Mouse (Mus musculus): ENCODE measurements at regions not wholly inside any gene's neighbourhood (a gene's known extent, or its start where the extent isn't known, plus 50 kb on each side); places are given as distances from the start of the nearest gene placed in this dataset.

- Histone ChIP-seq H3K4me1 (ENCODE audit: control insufficient read depth, insufficient read depth, low read length) (no peaks in the 10 kb centered on the region), H3K27ac (ENCODE audit: insufficient read depth, low read length) (no peak overlapping the region), H3K4me3 (ENCODE audit: insufficient read depth, low read length) (no peak overlapping the region)
- TF ChIP-seq CTCF (IDR thresholded peaks at IDR 0.05; ENCODE audit: extremely low read depth, insufficient read depth, low read length) (no peak), POLR2A (IDR thresholded peaks at IDR 0.05; ENCODE audit: extremely low read depth, insufficient read depth, low read length) (no peak)
These were observed 632.4 kb downstream of the Tmem114 start for GRCm38 (mm10) chr16:7792521-7792920.

GRCm38 (mm10) chr16:7790260-7790659, 634.7 kb downstream of the Tmem114 start:
- Histone ChIP-seq H3K27ac (ENCODE audit: insufficient read depth, low read length) (no peak overlapping the region), H3K4me3 (ENCODE audit: insufficient read depth, low read length) (no peak overlapping the region), H3K4me1 (ENCODE audit: control insufficient read depth, insufficient read depth, low read length) (no peaks in the 10 kb centered on the region)
- TF ChIP-seq CTCF (IDR thresholded peaks at IDR 0.05; ENCODE audit: extremely low read depth, insufficient read depth, low read length) = no peak
- TF ChIP-seq POLR2A (IDR thresholded peaks at IDR 0.05; ENCODE audit: extremely low read depth, insufficient read depth, low read length) = no peak

DNA sequence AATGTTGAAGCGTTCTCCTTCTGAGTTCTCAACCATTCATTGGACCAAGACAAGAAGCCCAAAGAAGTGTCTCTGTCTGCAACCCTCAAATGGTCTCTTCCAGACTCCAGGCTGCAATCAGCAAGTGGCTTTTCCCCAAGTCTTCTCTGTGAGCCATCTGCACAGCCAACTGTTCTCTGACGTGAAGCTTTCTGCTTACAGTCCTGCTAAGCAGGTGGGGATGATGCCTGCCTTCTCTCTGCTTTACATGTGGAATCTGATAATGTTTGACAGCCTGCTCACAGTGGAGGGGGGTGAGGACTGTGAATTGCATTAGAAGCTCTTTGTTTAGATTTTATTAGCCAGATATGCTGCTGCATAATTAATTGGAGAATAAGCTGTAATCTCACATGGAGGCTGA, 636.7 kb downstream of the Tmem114 start:
- H3K4me3 ChIP-seq (ENCODE audit: insufficient read depth, low read length) = no peak overlapping the region
- no peaks in the 10 kb centered on the region for H3K4me1 ChIP-seq (ENCODE audit: control insufficient read depth, insufficient read depth, low read length)
- no peak for TF ChIP-seq POLR2A (IDR thresholded peaks at IDR 0.05; ENCODE audit: extremely low read depth, insufficient read depth, low read length)
- no peak overlapping the region for H3K27ac ChIP-seq (ENCODE audit: insufficient read depth, low read length)

GRCm38 (mm10) chr16:7781506-7781905, 643.4 kb downstream of the Tmem114 start:
- TF ChIP-seq POLR2A (IDR thresholded peaks at IDR 0.05; ENCODE audit: extremely low read depth, insufficient read depth, low read length) = no peak
- TF ChIP-seq CTCF (IDR thresholded peaks at IDR 0.05; ENCODE audit: extremely low read depth, insufficient read depth, low read length) = no peak
- no peak overlapping the region for H3K27ac ChIP-seq (ENCODE audit: insufficient read depth, low read length)
- no peaks in the 10 kb centered on the region for H3K4me1 ChIP-seq (ENCODE audit: control insufficient read depth, insufficient read depth, low read length)
- no peak overlapping the region for H3K4me3 ChIP-seq (ENCODE audit: insufficient read depth, low read length)

DNA sequence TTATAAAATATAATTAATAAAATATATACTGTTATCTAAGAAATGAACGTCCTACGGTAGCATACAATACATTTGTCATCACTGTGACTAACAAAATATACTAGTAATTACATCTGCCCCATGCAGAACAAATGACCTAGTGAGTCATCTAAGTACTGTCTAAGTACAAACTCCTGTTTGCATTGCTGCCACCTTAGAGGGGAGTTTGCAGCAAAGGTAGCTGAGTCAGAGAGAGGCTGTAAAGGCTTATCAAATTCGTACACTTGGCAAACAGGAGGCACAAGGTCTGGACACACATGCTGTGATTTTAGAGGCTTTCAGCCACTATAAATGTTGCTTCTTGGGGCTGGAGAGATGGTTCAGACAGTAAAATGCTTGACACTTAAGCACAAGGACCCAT, 649.3 kb downstream of the Tmem114 start:
- Histone ChIP-seq H3K4me3 (ENCODE audit: insufficient read depth, low read length) (no peak overlapping the region), H3K4me1 (ENCODE audit: control insufficient read depth, insufficient read depth, low read length) (no peaks in the 10 kb centered on the region), H3K27ac (ENCODE audit: insufficient read depth, low read length) (no peak overlapping the region)
- no peak for TF ChIP-seq POLR2A (IDR thresholded peaks at IDR 0.05; ENCODE audit: extremely low read depth, insufficient read depth, low read length)
- no peak for TF ChIP-seq CTCF (IDR thresholded peaks at IDR 0.05; ENCODE audit: extremely low read depth, insufficient read depth, low read length)

DNA sequence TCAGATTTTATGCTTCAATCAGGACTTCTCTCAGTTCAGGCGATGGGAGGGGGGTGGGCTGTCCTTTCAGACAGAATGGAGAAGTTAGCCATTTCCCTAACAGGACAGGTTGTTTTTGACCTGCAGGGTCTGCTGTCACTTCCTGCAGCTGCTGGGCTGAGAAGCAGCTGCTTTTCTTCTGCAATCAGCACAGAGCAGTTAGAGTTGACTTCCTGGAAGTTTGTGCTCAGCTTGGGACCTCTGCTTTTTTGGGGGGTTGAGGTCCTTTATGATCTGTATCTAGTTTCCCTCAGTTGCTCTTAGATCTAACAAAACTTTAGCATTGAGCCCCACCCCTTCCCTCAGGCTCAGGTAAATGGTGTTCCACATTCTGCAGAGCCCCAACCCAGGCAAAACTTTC, 656.5 kb downstream of the Tmem114 start:
- Histone ChIP-seq H3K4me3 (ENCODE audit: insufficient read depth, low read length) (no peak overlapping the region), H3K27ac (ENCODE audit: insufficient read depth, low read length) (no peak overlapping the region), H3K4me1 (ENCODE audit: control insufficient read depth, insufficient read depth, low read length) (no peaks in the 10 kb centered on the region)
- no peak for TF ChIP-seq POLR2A (IDR thresholded peaks at IDR 0.05; ENCODE audit: extremely low read depth, insufficient read depth, low read length)
- TF ChIP-seq CTCF (IDR thresholded peaks at IDR 0.05; ENCODE audit: extremely low read depth, insufficient read depth, low read length) = no peak

DNA sequence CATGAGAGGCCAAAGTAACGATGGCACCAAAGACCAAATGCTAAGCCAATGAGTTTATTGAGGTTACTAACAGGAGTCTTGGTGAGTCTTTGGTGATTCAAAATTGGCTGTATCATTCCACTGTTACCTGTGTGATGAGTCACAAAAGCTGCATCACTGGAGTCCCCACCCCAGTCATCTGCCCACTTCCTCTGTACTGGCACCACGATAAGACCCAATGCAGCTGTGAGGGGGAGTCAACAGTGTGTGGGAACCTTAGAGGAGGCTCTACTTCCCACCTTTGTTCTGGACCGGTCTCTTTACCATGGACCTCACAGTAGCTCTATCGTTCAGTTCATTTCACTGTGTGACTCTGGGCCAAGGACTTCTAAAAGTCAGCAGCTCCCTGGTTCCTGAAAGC, 657.2 kb downstream of the Tmem114 start:
- Histone ChIP-seq H3K4me3 (ENCODE audit: insufficient read depth, low read length) (no peak overlapping the region), H3K4me1 (ENCODE audit: control insufficient read depth, insufficient read depth, low read length) (no peaks in the 10 kb centered on the region), H3K27ac (ENCODE audit: insufficient read depth, low read length) (no peak overlapping the region)
- TF ChIP-seq CTCF (IDR thresholded peaks at IDR 0.05; ENCODE audit: extremely low read depth, insufficient read depth, low read length) (no peak), POLR2A (IDR thresholded peaks at IDR 0.05; ENCODE audit: extremely low read depth, insufficient read depth, low read length) (no peak)

- Histone ChIP-seq H3K27ac (ENCODE audit: insufficient read depth, low read length) (no peak overlapping the region), H3K4me3 (ENCODE audit: insufficient read depth, low read length) (no peak overlapping the region), H3K4me1 (ENCODE audit: control insufficient read depth, insufficient read depth, low read length) (no peaks in the 10 kb centered on the region)
- TF ChIP-seq CTCF (IDR thresholded peaks at IDR 0.05; ENCODE audit: extremely low read depth, insufficient read depth, low read length) (no peak), POLR2A (IDR thresholded peaks at IDR 0.05; ENCODE audit: extremely low read depth, insufficient read depth, low read length) (no peak)
These were observed 660.6 kb downstream of the Tmem114 start for GRCm38 (mm10) chr16:7764383-7764782.

- H3K4me1 ChIP-seq (ENCODE audit: control insufficient read depth, insufficient read depth, low read length) = no peaks in the 10 kb centered on the region
- no peak overlapping the region for H3K27ac ChIP-seq (ENCODE audit: insufficient read depth, low read length)
- TF ChIP-seq CTCF (IDR thresholded peaks at IDR 0.05; ENCODE audit: extremely low read depth, insufficient read depth, low read length) (no peak), POLR2A (IDR thresholded peaks at IDR 0.05; ENCODE audit: extremely low read depth, insufficient read depth, low read length) (no peak)
These were observed 696.8 kb downstream of the Tmem114 start for GRCm38 (mm10) chr16:7728186-7728585.

GRCm38 (mm10) chr16:7725225-7725624, 699.7 kb downstream of the Tmem114 start:
- H3K27ac ChIP-seq (ENCODE audit: insufficient read depth, low read length) = no peak overlapping the region
- TF ChIP-seq POLR2A (IDR thresholded peaks at IDR 0.05; ENCODE audit: extremely low read depth, insufficient read depth, low read length) = no peak
- no peak for TF ChIP-seq CTCF (IDR thresholded peaks at IDR 0.05; ENCODE audit: extremely low read depth, insufficient read depth, low read length)
- H3K4me1 ChIP-seq (ENCODE audit: control insufficient read depth, insufficient read depth, low read length) = no peaks in the 10 kb centered on the region
- H3K4me3 ChIP-seq (ENCODE audit: insufficient read depth, low read length) = no peak overlapping the region

More at GRCm38 (mm10) chr16:7728186-7728585, 696.8 kb downstream of the Tmem114 start:
- no peak overlapping the region for H3K4me3 ChIP-seq (ENCODE audit: insufficient read depth, low read length)

DNA sequence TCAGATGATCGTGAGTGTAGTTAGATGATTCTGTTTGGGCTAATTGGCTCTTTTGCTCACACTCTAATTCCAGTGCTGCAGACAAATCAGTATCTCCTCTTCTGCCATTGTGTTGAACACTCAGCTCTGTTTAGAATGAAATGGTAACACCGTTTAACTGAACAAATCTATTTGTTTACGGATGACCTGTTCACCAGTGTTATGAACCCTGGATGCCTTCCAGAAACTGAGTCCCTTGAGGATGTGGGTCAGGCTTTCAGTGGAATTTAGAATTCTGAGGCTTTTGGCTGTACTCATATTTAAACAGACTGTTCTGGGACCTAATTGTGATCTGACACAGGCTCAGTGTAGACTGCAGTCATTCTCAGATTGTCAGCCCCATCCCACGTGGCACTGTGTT, 723.5 kb downstream of the Tmem114 start:
- Histone ChIP-seq H3K27ac (ENCODE audit: insufficient read depth, low read length) (no peak overlapping the region), H3K4me1 (ENCODE audit: control insufficient read depth, insufficient read depth, low read length) (no peaks in the 10 kb centered on the region), H3K4me3 (ENCODE audit: insufficient read depth, low read length) (no peak overlapping the region)
- TF ChIP-seq POLR2A (IDR thresholded peaks at IDR 0.05; ENCODE audit: extremely low read depth, insufficient read depth, low read length) (no peak), CTCF (IDR thresholded peaks at IDR 0.05; ENCODE audit: extremely low read depth, insufficient read depth, low read length) (no peak)
